Mouse (Mus musculus) cerebellum, adult 2 months (tissue): Measurements from ENCODE around the gene Slc15a1. TPM values are rescaled to one million over a fixed set of nuclear protein-coding genes. Genes with fewer than 3 reads are reported as not detected.

Experiments
- DNase-seq, 2 experiments: peaks; one replicate each; pipeline ENCODE4 v3.0.0; 2021
- H3K27ac ChIP-seq: fragments of 200-500 bp; 2 replicates; pipeline ENCODE4 v1.5.1; 2012; ENCODE audit warnings: low read length, control low read depth, inconsistent platforms; ENCODE audit not compliant: insufficient read depth
- H3K27me3 ChIP-seq: fragments of 200-500 bp; 2 replicates; pipeline ENCODE4 v1.6.1; 2012; ENCODE audit warnings: inconsistent platforms, mild to moderate bottlenecking, low read length, moderate library complexity; ENCODE audit not compliant: control insufficient read depth, insufficient read depth
- H3K4me1 ChIP-seq: fragments of 200-500 bp; 2 replicates; pipeline ENCODE4 v1.6.1; 2011; ENCODE audit warnings: low read length; ENCODE audit not compliant: control insufficient read depth, insufficient read depth
- H3K4me3 ChIP-seq: fragments of 200-500 bp; replicated peaks from 2 replicates; pipeline ENCODE3; 2011; ENCODE audit warnings: mild to moderate bottlenecking, low read depth, low read length, control low read depth; ENCODE audit not compliant: insufficient read depth
- CTCF ChIP-seq: fragments of 200-500 bp; IDR thresholded peaks from 2 replicates; pipeline ENCODE4 v1.5.1; 2011; ENCODE audit warnings: low read depth, mild to moderate bottlenecking, control low read depth, low read length, moderate library complexity, borderline replicate concordance; ENCODE audit not compliant: insufficient read depth
- POLR2A ChIP-seq: fragments of 200-500 bp; IDR thresholded peaks from 2 replicates; pipeline ENCODE4 v1.6.1; 2011; ENCODE audit warnings: low read length, control low read depth, borderline replicate concordance; ENCODE audit not compliant: insufficient read depth
- WGBS: fragments of 180-500 bp; shearing (Covaris S2); methylation state at CpG from one replicate; pipeline ENCODE4 v1.1.7; 2018; 5-methylcytosine and 5-hydroxymethylcytosine counted together
- polyA plus RNA-seq: library from polyadenylated mRNA; depleted of rRNA; stranded (reverse); fragments of >200 nt; gene quantifications from 2 replicates; pipeline ENCODE4 v1.2.3, GENCODE M21; 2012

The Slc15a1 gene
- polyA plus RNA-seq, 1 experiment: not detected

GRCm38 (mm10) chr14:121485722-121486121, 19.3 kb downstream of the Slc15a1 start:
- 91% methylated on average over 1 of the region's 1 CpGs for WGBS
- Histone ChIP-seq H3K27me3 (no peaks in the 10 kb centered on the region; the same call in 1 of the 2 replicates), H3K27ac (no peak overlapping the region), H3K4me3 (no peak overlapping the region), H3K4me1 (no peaks in the 10 kb centered on the region)
- TF ChIP-seq POLR2A (no peak), CTCF (no peak)
- DNase-seq: no peak

GRCm38 (mm10) chr14:121484436-121484835, 20.6 kb downstream of the Slc15a1 start:
- no peak for TF ChIP-seq CTCF
- TF ChIP-seq POLR2A: no peak
- H3K27me3 ChIP-seq: no peaks in the 10 kb centered on the region
- WGBS: 62% methylated on average over 3 of the region's 3 CpGs

GRCm38 (mm10) chr14:121482181-121482580, 22.9 kb downstream of the Slc15a1 start:
- Histone ChIP-seq H3K27ac (no peak overlapping the region), H3K4me3 (no peak overlapping the region), H3K4me1 (no peaks in the 10 kb centered on the region), H3K27me3 (no peaks in the 10 kb centered on the region)
- WGBS: 37% methylated on average over 7 of the region's 7 CpGs
- TF ChIP-seq CTCF (no peak), POLR2A (no peak)
- no peak for DNase-seq

More at GRCm38 (mm10) chr14:121484436-121484835, 20.6 kb downstream of the Slc15a1 start:
- Histone ChIP-seq H3K27ac (no peak overlapping the region), H3K4me3 (no peak overlapping the region), H3K4me1 (no peaks in the 10 kb centered on the region)
- DNase-seq: no peak

- no peaks in the 10 kb centered on the region for H3K27me3 ChIP-seq
- no peak overlapping the region for H3K4me3 ChIP-seq
- no peak overlapping the region for H3K27ac ChIP-seq
- 85% methylated on average over 2 of the region's 2 CpGs for WGBS
- TF ChIP-seq CTCF (no peak), POLR2A (no peak)
- H3K4me1 ChIP-seq: no peaks in the 10 kb centered on the region
- no peak for DNase-seq
Measured at GRCm38 (mm10) chr14:121481591-121481990, 23.5 kb downstream of the Slc15a1 start.

- TF ChIP-seq POLR2A (no peak), CTCF (no peak)
- Histone ChIP-seq H3K4me3 (no peak overlapping the region), H3K4me1 (no peaks in the 10 kb centered on the region), H3K27ac (no peak overlapping the region), H3K27me3 (no peaks in the 10 kb centered on the region)
- no peak for DNase-seq
- 84% methylated on average over 3 of the region's 3 CpGs for WGBS
Measured at GRCm38 (mm10) chr14:121479096-121479495, 26.0 kb downstream of the Slc15a1 start.

- WGBS: 88% methylated on average over 14 of the region's 14 CpGs
Measured at GRCm38 (mm10) chr14:121477925-121478693, 26.9 kb downstream of the Slc15a1 start.

GRCm38 (mm10) chr14:121473869-121474268, 31.2 kb downstream of the Slc15a1 start:
- no peaks in the 10 kb centered on the region for H3K4me1 ChIP-seq
- TF ChIP-seq CTCF (no peak), POLR2A (no peak)
- no peak overlapping the region for H3K27ac ChIP-seq
- WGBS: 79% methylated on average over 4 of the region's 4 CpGs
- no peak overlapping the region for H3K4me3 ChIP-seq
- H3K27me3 ChIP-seq: no peaks in the 10 kb centered on the region
- no peak for DNase-seq

More at GRCm38 (mm10) chr14:121477925-121478693, 26.9 kb downstream of the Slc15a1 start:
- Histone ChIP-seq H3K4me1 (no peaks in the 10 kb centered on the region), H3K27ac (no peak overlapping the region), H3K27me3 (no peaks in the 10 kb centered on the region), H3K4me3 (no peak overlapping the region)
- DNase-seq: no peak
- TF ChIP-seq POLR2A: no peak
- no peak for TF ChIP-seq CTCF

- WGBS: 82% methylated on average over 11 of the region's 11 CpGs
- Histone ChIP-seq H3K4me1 (no peaks in the 10 kb centered on the region), H3K4me3 (no peak overlapping the region), H3K27ac (no peak overlapping the region), H3K27me3 (no peaks in the 10 kb centered on the region)
- no peak for TF ChIP-seq POLR2A
- no peak for TF ChIP-seq CTCF
- DNase-seq: no peak
Measured at GRCm38 (mm10) chr14:121471545-121472121, 33.4 kb downstream of the Slc15a1 start.
